Mouse (Mus musculus): ENCODE results near the gene Hip1.

GRCm38 (mm10) chr5:135357556-135357955 is 187.4 kb downstream of the Hip1 start:
- TF ChIP-seq CTCF (IDR thresholded peaks at IDR 0.05; ENCODE audit: low read depth, low read length): no peak
- no peak for TF ChIP-seq EP300 (IDR thresholded peaks at IDR 0.05; ENCODE audit: insufficient read depth, low read depth, low read length)

Measured in ES-Bruce4 (cell line).